Mouse (Mus musculus) intestine, embryonic 15.5 days (tissue): ENCODE measurements at regions not wholly inside any gene's neighbourhood (a gene's known extent, or its start where the extent isn't known, plus 50 kb on each side); places are given as distances from the start of the nearest gene placed in this dataset.
"Not testable (repeated sequence)": the region's sequence is repeated elsewhere in the genome, so short reads cannot be mapped to it uniquely, and the experiment has no call there.

Source experiments
- ATAC-seq: fragments of 200-750 bp; cut with Nextera tagmentation; 2 replicates; pipeline ENCODE4 v1.8.0; 2017; ENCODE audit warnings: moderate TSS enrichment, moderate library complexity
- H3K27ac ChIP-seq: fragments of 300-500 bp; sonication (generic); 2 replicates; pipeline ENCODE4 v1.5.1; 2015; ENCODE audit warnings: mild to moderate bottlenecking, inconsistent platforms
- H3K27me3 ChIP-seq: fragments of 300-500 bp; sonication (generic); replicated peaks from 2 replicates; pipeline ENCODE4 v1.6.1; 2015; ENCODE audit warnings: inconsistent platforms
- H3K36me3 ChIP-seq: fragments of 300-500 bp; sonication (generic); 2 replicates; pipeline ENCODE4 v1.6.1; 2015; ENCODE audit warnings: inconsistent platforms
- H3K4me1 ChIP-seq: fragments of 300-500 bp; sonication (generic); replicated peaks from 2 replicates; pipeline ENCODE4 v1.6.1; 2015; ENCODE audit warnings: inconsistent platforms
- H3K4me2 ChIP-seq: fragments of 300-500 bp; sonication (generic); replicated peaks from 2 replicates; pipeline ENCODE4 v1.6.1; 2015; ENCODE audit warnings: mild to moderate bottlenecking, inconsistent platforms
- H3K4me3 ChIP-seq: fragments of 300-500 bp; sonication (generic); replicated peaks from 2 replicates; pipeline ENCODE4 v1.5.1; 2015; ENCODE audit warnings: inconsistent platforms
- H3K9ac ChIP-seq: fragments of 300-500 bp; sonication (generic); 2 replicates; pipeline ENCODE4 v1.6.1; 2015; ENCODE audit warnings: inconsistent platforms
- H3K9me3 ChIP-seq: fragments of 300-500 bp; sonication (generic); 2 replicates; pipeline ENCODE4 v1.6.1; 2016; ENCODE audit warnings: inconsistent platforms
- WGBS: fragments of 180-500 bp; shearing (Covaris S2); methylation state at CpG from one replicate; pipeline ENCODE4 v1.1.7; 2015; 5-methylcytosine and 5-hydroxymethylcytosine counted together

- WGBS: 62% methylated on average over 5 of the region's 5 CpGs
- H3K4me1 ChIP-seq: no peaks in the 10 kb centered on the region
- H3K27me3 ChIP-seq: no peaks in the 10 kb centered on the region
- no peak overlapping the region for H3K4me2 ChIP-seq
- ATAC-seq: no peak
- H3K9ac ChIP-seq: no peak overlapping the region
- no peaks in the 10 kb centered on the region for H3K9me3 ChIP-seq
- H3K36me3 ChIP-seq: no peaks in the 10 kb centered on the region
- H3K27ac ChIP-seq: no peak overlapping the region
- no peak overlapping the region for H3K4me3 ChIP-seq
These were observed 216.0 kb upstream of the Arx start for GRCm38 (mm10) chrX:93070290-93070611.

- WGBS: 25% methylated on average over 3 of the region's 3 CpGs
- Histone ChIP-seq H3K4me3 (no peak overlapping the region), H3K4me1 (no peaks in the 10 kb centered on the region), H3K36me3 (no peaks in the 10 kb centered on the region), H3K4me2 (no peak overlapping the region), H3K27ac (no peak overlapping the region), H3K9ac (no peak overlapping the region), H3K27me3 (no peaks in the 10 kb centered on the region), H3K9me3 (no peaks in the 10 kb centered on the region)
- ATAC-seq: peak; percentile 72; the same call in 1 of the 2 replicates
These were observed 197.3 kb upstream of the Arx start for GRCm38 (mm10) chrX:93088976-93089375.

- no peak for ATAC-seq
- 66% methylated on average over 2 of the region's 2 CpGs for WGBS
- Histone ChIP-seq H3K4me2 (no peak overlapping the region), H3K9ac (no peak overlapping the region), H3K9me3 (no peaks in the 10 kb centered on the region), H3K27ac (no peak overlapping the region), H3K27me3 (no peaks in the 10 kb centered on the region), H3K4me1 (no peaks in the 10 kb centered on the region), H3K4me3 (no peak overlapping the region), H3K36me3 (no peaks in the 10 kb centered on the region)
These were observed 188.7 kb upstream of the Arx start for GRCm38 (mm10) chrX:93097551-93097950.

GRCm38 (mm10) chrX:93107930-93108567 is 178.2 kb upstream of the Arx start:
- WGBS: 73% methylated on average over 4 of the region's 4 CpGs
- no peak overlapping the region for H3K9ac ChIP-seq
- no peak for ATAC-seq
- no peaks in the 10 kb centered on the region for H3K36me3 ChIP-seq
- H3K27me3 ChIP-seq: no peaks in the 10 kb centered on the region
- H3K4me3 ChIP-seq: no peak overlapping the region
- no peaks in the 10 kb centered on the region for H3K4me1 ChIP-seq
- H3K27ac ChIP-seq: no peak overlapping the region
- no peak overlapping the region for H3K4me2 ChIP-seq
- H3K9me3 ChIP-seq: no peaks in the 10 kb centered on the region

GRCm38 (mm10) chrX:93154367-93154766 is 131.9 kb upstream of the Arx start:
- H3K9ac ChIP-seq, H3K9me3 ChIP-seq, H3K4me1 ChIP-seq, H3K4me3 ChIP-seq, ATAC-seq, H3K36me3 ChIP-seq, H3K27ac ChIP-seq, H3K4me2 ChIP-seq, H3K27me3 ChIP-seq: not testable (repeated sequence)

GRCm38 (mm10) chrX:93159105-93159504 is 127.1 kb upstream of the Arx start:
- no peaks in the 10 kb centered on the region for H3K9me3 ChIP-seq
- ATAC-seq: no peak
- no peak overlapping the region for H3K27ac ChIP-seq
- no peak overlapping the region for H3K4me2 ChIP-seq
- no peaks in the 10 kb centered on the region for H3K4me1 ChIP-seq
- H3K36me3 ChIP-seq: no peaks in the 10 kb centered on the region
- H3K27me3 ChIP-seq: no peaks in the 10 kb centered on the region
- no peak overlapping the region for H3K4me3 ChIP-seq
- H3K9ac ChIP-seq: no peak overlapping the region

- H3K4me3 ChIP-seq: no peak overlapping the region
- no peaks in the 10 kb centered on the region for H3K4me1 ChIP-seq
- 45% methylated on average over 1 of the region's 1 CpGs for WGBS
- H3K9me3 ChIP-seq: no peaks in the 10 kb centered on the region
- no peak for ATAC-seq
- H3K27me3 ChIP-seq: no peaks in the 10 kb centered on the region
- H3K36me3 ChIP-seq: no peaks in the 10 kb centered on the region
- no peak overlapping the region for H3K4me2 ChIP-seq
- no peak overlapping the region for H3K9ac ChIP-seq
- H3K27ac ChIP-seq: no peak overlapping the region
These were observed 125.3 kb upstream of the Arx start for GRCm38 (mm10) chrX:93160956-93161355.
